Mouse (Mus musculus): Measurements from ENCODE around the gene Zbed5.
"Not testable (repeated sequence)": the region's sequence is repeated elsewhere in the genome, so short reads cannot be mapped to it uniquely, and the experiment has no call there.

Gene Zbed5

GRCm38 (mm10) chr5:129909147-129909546 lies 13.6 kb downstream of the Zbed5 start:
- no peak for DNase-seq

- DNase-seq: no peak
Observed at GRCm38 (mm10) chr5:129909591-129909990, 14.1 kb downstream of the Zbed5 start.

- peak; percentile 47 to 50 for DNase-seq
Observed at GRCm38 (mm10) chr5:129914024-129914423, 18.5 kb downstream of the Zbed5 start.

GRCm38 (mm10) chr5:129915491-129915890 lies 20.0 kb downstream of the Zbed5 start:
- not testable (repeated sequence) for DNase-seq

GRCm38 (mm10) chr5:129918065-129918651 lies 22.6 kb downstream of the Zbed5 start:
- DNase-seq: no peak

GRCm38 (mm10) chr5:129918752-129919151 lies 23.2 kb downstream of the Zbed5 start:
- DNase-seq: no peak

GRCm38 (mm10) chr5:129919320-129919719 lies 23.8 kb downstream of the Zbed5 start:
- DNase-seq: no peak

- no peak for DNase-seq
Observed at GRCm38 (mm10) chr5:129921972-129922371, 26.4 kb downstream of the Zbed5 start.

- DNase-seq: no peak
Observed at GRCm38 (mm10) chr5:129924820-129925452, 29.4 kb downstream of the Zbed5 start.

- no peak for DNase-seq
Observed at GRCm38 (mm10) chr5:129925933-129926332, 30.4 kb downstream of the Zbed5 start.

- DNase-seq: no peak
Observed at GRCm38 (mm10) chr5:129929924-129930855, 34.7 kb downstream of the Zbed5 start.

- DNase-seq: no peak
Observed at GRCm38 (mm10) chr5:129936941-129937340, 41.4 kb downstream of the Zbed5 start.

GRCm38 (mm10) chr5:129940281-129940680 lies 44.8 kb downstream of the Zbed5 start:
- DNase-seq: no peak

GRCm38 (mm10) chr5:129940736-129941494 lies 45.4 kb downstream of the Zbed5 start:
- no peak for DNase-seq

GRCm38 (mm10) chr5:129941495-129942045 lies 46.0 kb downstream of the Zbed5 start, which contains the start of gene Vkorc1l1:
Gene Vkorc1l1, plus strand, starts transcription at chr5:129941970.
- DNase-seq: peak; percentile 99

GRCm38 (mm10) chr5:129942073-129942939 lies 46.8 kb downstream of the Zbed5 start:
- peak; percentile 32 to 38 for DNase-seq

- no peak for DNase-seq
Observed at GRCm38 (mm10) chr5:129943402-129943801, 47.9 kb downstream of the Zbed5 start.

GRCm38 (mm10) chr5:129947528-129948033 lies 52.1 kb downstream of the Zbed5 start:
- no peak for DNase-seq

- DNase-seq: no peak
Observed at GRCm38 (mm10) chr5:129952143-129952542, 56.6 kb downstream of the Zbed5 start.

Data from B cell, adult 2 months (primary cell).